Mouse (Mus musculus) testis, adult 2 months (tissue): Measurements from ENCODE around the gene Chchd6. TPM values are rescaled to one million over a fixed set of nuclear protein-coding genes. Genes with fewer than 3 reads are reported as not detected.

Source experiments
- H3K27ac ChIP-seq: fragments of 200-500 bp; 2 replicates; pipeline ENCODE4 v1.5.1; 2012; ENCODE audit warnings: low read depth, low read length; ENCODE audit not compliant: control insufficient read depth, insufficient read depth
- H3K27me3 ChIP-seq: fragments of 200-500 bp; 2 replicates; pipeline ENCODE4 v1.6.1; 2012; ENCODE audit warnings: mild to moderate bottlenecking, low read length, moderate library complexity; ENCODE audit not compliant: control insufficient read depth, insufficient read depth
- H3K36me3 ChIP-seq: fragments of 200-500 bp; 2 replicates; pipeline ENCODE4 v1.6.1; 2012; ENCODE audit warnings: mild to moderate bottlenecking, low read length; ENCODE audit not compliant: control insufficient read depth, insufficient read depth
- H3K4me1 ChIP-seq: fragments of 200-500 bp; 2 replicates; pipeline ENCODE4 v1.6.1; 2012; ENCODE audit warnings: low read length; ENCODE audit not compliant: control insufficient read depth, insufficient read depth
- H3K4me3 ChIP-seq: fragments of 200-500 bp; 2 replicates; pipeline ENCODE4 v1.5.1; 2012; ENCODE audit warnings: low read depth, mild to moderate bottlenecking, low read length, moderate library complexity, mixed read lengths; ENCODE audit not compliant: control insufficient read depth
- CTCF ChIP-seq: fragments of 200-500 bp; IDR thresholded peaks from 2 replicates; pipeline ENCODE4 v1.5.1; 2012; ENCODE audit warnings: low read depth, mild to moderate bottlenecking, inconsistent platforms, low read length, moderate library complexity; ENCODE audit not compliant: control insufficient read depth, insufficient read depth, insufficient replicate concordance
- POLR2A ChIP-seq: fragments of 200-500 bp; IDR thresholded peaks from 2 replicates; pipeline ENCODE4 v1.6.1; 2012; ENCODE audit warnings: low read depth, mild to moderate bottlenecking, inconsistent platforms, low read length, moderate library complexity; ENCODE audit not compliant: control insufficient read depth
- polyA plus RNA-seq: library from polyadenylated mRNA; depleted of rRNA; stranded (reverse); fragments of >200 nt; gene quantifications from 2 replicates; pipeline ENCODE4 v1.2.3, GENCODE M21; 2012

Chchd6 gene
- polyA plus RNA-seq, 1 experiment: 783 TPM

GRCm38 (mm10) chr6:89424461-89424860 lies 171.0 kb downstream of the Chchd6 start:
- H3K36me3 ChIP-seq: no peaks in the 10 kb centered on the region
- no peaks in the 10 kb centered on the region for H3K4me1 ChIP-seq
- H3K4me3 ChIP-seq: no peak overlapping the region
- no peak for TF ChIP-seq CTCF
- no peak for TF ChIP-seq POLR2A
- no peak overlapping the region for H3K27ac ChIP-seq
- no peaks in the 10 kb centered on the region for H3K27me3 ChIP-seq

GRCm38 (mm10) chr6:89422621-89423020 lies 172.8 kb downstream of the Chchd6 start:
- H3K27me3 ChIP-seq: no peaks in the 10 kb centered on the region
- H3K36me3 ChIP-seq: no peaks in the 10 kb centered on the region
- no peak overlapping the region for H3K27ac ChIP-seq
- TF ChIP-seq CTCF: no peak
- TF ChIP-seq POLR2A: no peak
- no peaks in the 10 kb centered on the region for H3K4me1 ChIP-seq
- no peak overlapping the region for H3K4me3 ChIP-seq

- TF ChIP-seq CTCF (no peak), POLR2A (no peak)
- Histone ChIP-seq H3K27me3 (no peaks in the 10 kb centered on the region), H3K4me3 (no peak overlapping the region), H3K27ac (no peak overlapping the region), H3K36me3 (no peaks in the 10 kb centered on the region), H3K4me1 (no peaks in the 10 kb centered on the region)
These were observed 173.5 kb downstream of the Chchd6 start for GRCm38 (mm10) chr6:89421922-89422321.

- Histone ChIP-seq H3K27me3 (no peaks in the 10 kb centered on the region), H3K4me3 (no peak overlapping the region), H3K36me3 (no peaks in the 10 kb centered on the region), H3K27ac (no peak overlapping the region), H3K4me1 (no peaks in the 10 kb centered on the region)
- TF ChIP-seq POLR2A: no peak
- TF ChIP-seq CTCF: no peak
These were observed 173.9 kb downstream of the Chchd6 start for GRCm38 (mm10) chr6:89421503-89421902.

GRCm38 (mm10) chr6:89420756-89421155 lies 174.7 kb downstream of the Chchd6 start:
- Histone ChIP-seq H3K36me3 (no peaks in the 10 kb centered on the region), H3K27me3 (no peaks in the 10 kb centered on the region), H3K4me3 (no peak overlapping the region), H3K27ac (no peak overlapping the region), H3K4me1 (no peaks in the 10 kb centered on the region)
- TF ChIP-seq POLR2A: no peak
- no peak for TF ChIP-seq CTCF

GRCm38 (mm10) chr6:89420110-89420509 lies 175.3 kb downstream of the Chchd6 start:
- Histone ChIP-seq H3K36me3 (no peaks in the 10 kb centered on the region), H3K4me1 (no peaks in the 10 kb centered on the region), H3K27me3 (no peaks in the 10 kb centered on the region), H3K4me3 (no peak overlapping the region), H3K27ac (no peak overlapping the region)
- TF ChIP-seq CTCF (no peak), POLR2A (no peak)

- no peaks in the 10 kb centered on the region for H3K27me3 ChIP-seq
- no peaks in the 10 kb centered on the region for H3K36me3 ChIP-seq
- no peak overlapping the region for H3K27ac ChIP-seq
- TF ChIP-seq CTCF: no peak
- TF ChIP-seq POLR2A: no peak
- H3K4me1 ChIP-seq: no peaks in the 10 kb centered on the region
- no peak overlapping the region for H3K4me3 ChIP-seq
These were observed 176.2 kb downstream of the Chchd6 start for GRCm38 (mm10) chr6:89419066-89419815.

GRCm38 (mm10) chr6:89416030-89416595 lies 179.3 kb downstream of the Chchd6 start:
- no peak overlapping the region for H3K4me3 ChIP-seq
- no peaks in the 10 kb centered on the region for H3K27me3 ChIP-seq
- H3K4me1 ChIP-seq: no peaks in the 10 kb centered on the region; the same call in 1 of the 2 replicates
- H3K27ac ChIP-seq: no peak overlapping the region
- H3K36me3 ChIP-seq: no peaks in the 10 kb centered on the region
- TF ChIP-seq CTCF: no peak
- no peak for TF ChIP-seq POLR2A
